In the genomic region with DNA sequence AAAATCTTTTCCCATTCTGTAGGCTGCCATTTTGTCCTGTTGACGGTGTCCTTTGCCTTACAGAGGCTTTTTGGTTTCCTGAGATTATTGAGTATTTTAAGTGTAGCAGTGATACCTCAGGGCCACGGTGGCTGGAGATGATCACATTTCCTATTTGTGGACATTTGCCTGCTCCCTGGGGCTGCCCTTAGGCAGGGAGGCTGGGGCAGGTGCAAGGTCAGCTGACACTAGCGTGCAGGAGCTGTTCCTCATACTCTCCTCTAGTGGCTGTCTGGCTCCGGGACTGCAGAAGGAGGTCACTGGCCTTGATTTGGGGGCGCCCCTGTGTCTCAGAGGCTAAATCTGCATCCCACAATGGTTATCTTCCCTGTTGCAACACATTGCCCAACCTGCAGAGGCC, we compare ENCODE assay signal across 38 mouse cellular contexts. TPM values are rescaled to one million over a fixed set of nuclear protein-coding genes. Genes with fewer than 3 reads are reported as not detected.
"Had no signal": no experiment of that assay in that cellular context is flagged by ENCODE, and none has a peak within 500 bp of the region (broad histone marks: within the 10 kb centered on the region; RNA-seq: fewer than 3 reads in every experiment).

No protein-coding gene starts in this region.

- DNase-seq: gastrocnemius, postnatal 10 days; gastrocnemius, postnatal 36 days; heart, adult 11 months; heart, adult 2 months; heart, postnatal 14 days; heart, postnatal 36 days; kidney, adult 11 months; kidney, adult 2 months; kidney, adult 9 months; kidney, postnatal 14 days; kidney, postnatal 36 days; layer of hippocampus, adult 9-11 months; layer of hippocampus, postnatal 36 days; left cerebral cortex, postnatal 4 days had no signal

- ATAC-seq: hindbrain, embryonic 16.5 days; intestine, embryonic 16.5 days; liver, embryonic 12.5 days had no signal

- H3K36me3 ChIP-seq: heart, embryonic 13.5 days; heart, embryonic 15.5 days; kidney, embryonic 15.5 days; limb, embryonic 13.5 days; limb, embryonic 15.5 days; liver, embryonic 12.5 days had no signal

- H3K9me3 ChIP-seq: heart, embryonic 13.5 days; heart, embryonic 15.5 days; kidney, embryonic 15.5 days; limb, embryonic 13.5 days; limb, embryonic 15.5 days; liver, embryonic 12.5 days had no signal

- H3K27ac ChIP-seq: heart, adult 2 months; heart, embryonic 13.5 days; heart, embryonic 15.5 days; hindbrain, embryonic 14.5 days; kidney, embryonic 15.5 days; kidney, postnatal 0 days; limb, embryonic 13.5 days; limb, embryonic 15.5 days; liver, embryonic 12.5 days; liver, embryonic 14.5 days had no signal

- H3K27me3 ChIP-seq: kidney, embryonic 15.5 days; limb, embryonic 15.5 days had no signal

- H3K9ac ChIP-seq: heart, embryonic 13.5 days; heart, embryonic 15.5 days; hindbrain, embryonic 14.5 days; kidney, embryonic 15.5 days; limb, embryonic 13.5 days; limb, embryonic 15.5 days; liver, embryonic 12.5 days; liver, embryonic 14.5 days had no signal

- H3K4me2 ChIP-seq: heart, embryonic 11.5 days; heart, embryonic 13.5 days; heart, embryonic 15.5 days; hindbrain, embryonic 14.5 days; kidney, embryonic 15.5 days; limb, embryonic 13.5 days; limb, embryonic 15.5 days; liver, embryonic 12.5 days had no signal

- H3K4me3 ChIP-seq: heart, adult 2 months; heart, embryonic 13.5 days; heart, embryonic 15.5 days; kidney, embryonic 15.5 days; limb, embryonic 13.5 days; limb, embryonic 15.5 days; liver, embryonic 12.5 days had no signal

RNA-seq across cellular contexts. Expression of a gene that starts 21.6 kb away (rescaled TPM):
- polyA plus RNA-seq: heart, embryonic 11.5 days; heart, embryonic 13.5 days; heart, postnatal 0 days; intestine, embryonic 14.5 days; intestine, embryonic 16.5 days; kidney, postnatal 0 days; limb, embryonic 13.5 days; limb, embryonic 15.5 days; liver, embryonic 12.5 days had no signal

RNA-seq across cellular contexts. Expression of a gene that starts 35.2 kb away (rescaled TPM):
- total RNA-seq: gastrocnemius, adult 18-20 months; gastrocnemius, postnatal 10 days; gastrocnemius, postnatal 36 days; heart, adult 2 months; heart, postnatal 14 days; heart, postnatal 36 days; hematopoietic stem cell, adult 5-6 weeks; layer of hippocampus, adult 18-20 months; layer of hippocampus, adult 8-10 months; layer of hippocampus, postnatal 14 days; layer of hippocampus, postnatal 36 days; left cerebral cortex, adult 18-20 months; left cerebral cortex, adult 8-10 months; left cerebral cortex, postnatal 10 days; left cerebral cortex, postnatal 25 days; left cerebral cortex, postnatal 4 days; liver, adult 2 months had no signal
- polyA plus RNA-seq: liver, embryonic 12.5 days had no signal
